Mouse (Mus musculus): ENCODE measurements at regions not wholly inside any gene's neighbourhood (a gene's known extent, or its start where the extent isn't known, plus 50 kb on each side); places are given as distances from the start of the nearest gene placed in this dataset.
A peak's percentile ranks its signal among the peaks of the same experiment; 100 is the strongest.

GRCm38 (mm10) chr12:106955778-106956177 is 532.7 kb upstream of the 3110018I06Rik start:
- intact Hi-C loops (cut with DNase I), result no loop called here

GRCm38 (mm10) chr12:106956266-106956665 is 532.2 kb upstream of the 3110018I06Rik start:
- DNase-seq, result peak; percentile 35
- intact Hi-C loops (cut with DNase I), result no loop called here

More at GRCm38 (mm10) chr12:106955778-106956177, 532.7 kb upstream of the 3110018I06Rik start:
- peak; percentile 95 for DNase-seq

- intact Hi-C loops (cut with DNase I), result no loop called here
- no peak for DNase-seq
Measured at GRCm38 (mm10) chr12:106961991-106962390, 526.4 kb upstream of the 3110018I06Rik start.

GRCm38 (mm10) chr12:106963762-106964161 is 524.7 kb upstream of the 3110018I06Rik start:
- intact Hi-C loops (cut with DNase I), result no loop called here
- DNase-seq, result no peak

GRCm38 (mm10) chr12:106969873-106970272 is 518.6 kb upstream of the 3110018I06Rik start:
- intact Hi-C loops (cut with DNase I), result no loop called here

GRCm38 (mm10) chr12:106992421-106992820 is 496.0 kb upstream of the 3110018I06Rik start:
- intact Hi-C loops (cut with DNase I), result no loop called here
- no peak for DNase-seq

More at GRCm38 (mm10) chr12:106969873-106970272, 518.6 kb upstream of the 3110018I06Rik start:
- no peak for DNase-seq

GRCm38 (mm10) chr12:106993011-106993410 is 495.4 kb upstream of the 3110018I06Rik start:
- DNase-seq, result peak; percentile 16
- intact Hi-C loops (cut with DNase I), result no loop called here

GRCm38 (mm10) chr12:107010995-107011786 is 477.2 kb upstream of the 3110018I06Rik start:
- intact Hi-C loops (cut with DNase I), result no loop called here
- peak; percentile 43 for DNase-seq

- intact Hi-C loops (cut with DNase I), result no loop called here
Measured at GRCm38 (mm10) chr12:107016801-107017200, 471.6 kb upstream of the 3110018I06Rik start.

GRCm38 (mm10) chr12:107021806-107022205 is 466.6 kb upstream of the 3110018I06Rik start:
- intact Hi-C loops (cut with DNase I), result no loop called here
- DNase-seq, result no peak

More at GRCm38 (mm10) chr12:107016801-107017200, 471.6 kb upstream of the 3110018I06Rik start:
- no peak for DNase-seq

GRCm38 (mm10) chr12:107026821-107027220 is 461.6 kb upstream of the 3110018I06Rik start:
- no peak for DNase-seq
- intact Hi-C loops (cut with DNase I), result no loop called here

- no peak for DNase-seq
- intact Hi-C loops (cut with DNase I), result no loop called here
Measured at GRCm38 (mm10) chr12:107027842-107028549, 460.4 kb upstream of the 3110018I06Rik start.

GRCm38 (mm10) chr12:107028985-107029384 is 459.4 kb upstream of the 3110018I06Rik start:
- intact Hi-C loops (cut with DNase I), result no loop called here
- no peak for DNase-seq

- intact Hi-C loops (cut with DNase I), result no loop called here
- no peak for DNase-seq
Measured at GRCm38 (mm10) chr12:107036357-107036756, 452.1 kb upstream of the 3110018I06Rik start.

- DNase-seq, result no peak
- intact Hi-C loops (cut with DNase I), result no loop called here
Measured at GRCm38 (mm10) chr12:107041927-107042652, 446.3 kb upstream of the 3110018I06Rik start.

- intact Hi-C loops (cut with DNase I), result no loop called here
- DNase-seq, result no peak
Measured at GRCm38 (mm10) chr12:107046496-107046895, 441.9 kb upstream of the 3110018I06Rik start.

GRCm38 (mm10) chr12:107047059-107047531 is 441.3 kb upstream of the 3110018I06Rik start:
- intact Hi-C loops (cut with DNase I), result no loop called here
- peak; percentile 31 for DNase-seq

GRCm38 (mm10) chr12:107050891-107051635 is 437.4 kb upstream of the 3110018I06Rik start:
- intact Hi-C loops (cut with DNase I), result no loop called here

GRCm38 (mm10) chr12:107052136-107052535 is 436.3 kb upstream of the 3110018I06Rik start:
- intact Hi-C loops (cut with DNase I), result no loop called here
- DNase-seq, result no peak

More at GRCm38 (mm10) chr12:107050891-107051635, 437.4 kb upstream of the 3110018I06Rik start:
- no peak for DNase-seq

GRCm38 (mm10) chr12:107056553-107056952 is 431.9 kb upstream of the 3110018I06Rik start:
- intact Hi-C loops (cut with DNase I), result no loop called here
- no peak for DNase-seq

Measured in left cerebral cortex, postnatal 4 days (tissue).